Mouse (Mus musculus) embryonic fibroblast, embryonic 13.5 days (primary cell): ENCODE results near the gene Dtnb. TPM values are rescaled to one million over a fixed set of nuclear protein-coding genes. Genes with fewer than 3 reads are reported as not detected.

ENCODE experiments used
- H3K27ac ChIP-seq: 2 replicates; pipeline ENCODE4 v1.5.1; 2012; ENCODE audit warnings: low read length, control low read depth, inconsistent platforms; ENCODE audit not compliant: insufficient read depth
- H3K4me1 ChIP-seq: 2 replicates; pipeline ENCODE4 v1.6.1; 2011; ENCODE audit warnings: low read length; ENCODE audit not compliant: control insufficient read depth, insufficient read depth
- H3K4me3 ChIP-seq: 2 replicates; pipeline ENCODE4 v1.5.1; 2011; ENCODE audit warnings: mild to moderate bottlenecking, control low read depth, low read length; ENCODE audit not compliant: insufficient read depth
- CTCF ChIP-seq: IDR thresholded peaks from 2 replicates; pipeline ENCODE4 v1.5.1; 2011; ENCODE audit warnings: mild to moderate bottlenecking, control low read depth, low read length, moderate library complexity, borderline replicate concordance; ENCODE audit not compliant: insufficient read depth
- POLR2A ChIP-seq: IDR thresholded peaks from 2 replicates; pipeline ENCODE4 v1.6.1; 2011; ENCODE audit warnings: low read depth, mild to moderate bottlenecking, control low read depth, low read length, moderate library complexity
- polyA plus RNA-seq: library from polyadenylated mRNA; stranded (reverse); fragments of >200 nt; gene quantifications from 2 replicates; pipeline ENCODE4 v1.2.4, GENCODE M21; 2011; ENCODE audit warnings: low read depth; ENCODE audit not compliant: missing spikeins, insufficient read length

Dtnb gene
- polyA plus RNA-seq, 1 experiment, result 19.0 TPM

GRCm38 (mm10) chr12:3764191-3764804 is 192.1 kb downstream of the Dtnb start:
- TF ChIP-seq CTCF (no peak), POLR2A (no peak)
- no peak overlapping the region for H3K4me3 ChIP-seq
- H3K4me1 ChIP-seq, result peaks cover 7% of the 10 kb centered on the region
- no peak overlapping the region for H3K27ac ChIP-seq

- peaks cover 6% of the 10 kb centered on the region for H3K4me1 ChIP-seq
- H3K4me3 ChIP-seq, result no peak overlapping the region
- TF ChIP-seq CTCF, result no peak
- no peak for TF ChIP-seq POLR2A
- H3K27ac ChIP-seq, result no peak overlapping the region
These were observed 195.2 kb downstream of the Dtnb start for GRCm38 (mm10) chr12:3767360-3767759.

DNA sequence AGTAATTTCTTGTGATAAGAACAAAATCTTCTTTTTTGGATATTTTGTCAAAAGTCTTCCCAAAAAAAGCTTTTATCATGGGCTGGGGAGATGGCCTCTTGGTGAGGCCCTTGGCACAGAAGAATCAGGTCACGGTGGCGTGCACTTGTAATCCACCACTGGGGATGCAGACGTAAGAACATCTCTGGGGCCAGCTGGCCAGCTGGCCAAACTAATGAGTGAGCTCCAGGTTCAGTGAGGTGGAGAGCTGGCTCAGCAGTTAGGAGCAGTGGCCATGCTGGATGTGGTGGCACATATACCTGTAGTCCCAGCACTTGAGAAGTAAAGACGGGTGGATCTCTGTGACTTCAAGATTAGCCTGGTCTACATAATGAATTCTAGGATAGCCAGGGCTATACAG is 196.2 kb downstream of the Dtnb start:
- peaks cover 6% of the 10 kb centered on the region for H3K4me1 ChIP-seq
- TF ChIP-seq POLR2A (no peak), CTCF (no peak)
- H3K4me3 ChIP-seq, result no peak overlapping the region
- H3K27ac ChIP-seq, result no peak overlapping the region

GRCm38 (mm10) chr12:3770546-3770945 is 198.4 kb downstream of the Dtnb start:
- Histone ChIP-seq H3K4me3 (no peak overlapping the region), H3K4me1 (no peaks in the 10 kb centered on the region), H3K27ac (no peak overlapping the region)
- TF ChIP-seq CTCF (no peak), POLR2A (no peak)

DNA sequence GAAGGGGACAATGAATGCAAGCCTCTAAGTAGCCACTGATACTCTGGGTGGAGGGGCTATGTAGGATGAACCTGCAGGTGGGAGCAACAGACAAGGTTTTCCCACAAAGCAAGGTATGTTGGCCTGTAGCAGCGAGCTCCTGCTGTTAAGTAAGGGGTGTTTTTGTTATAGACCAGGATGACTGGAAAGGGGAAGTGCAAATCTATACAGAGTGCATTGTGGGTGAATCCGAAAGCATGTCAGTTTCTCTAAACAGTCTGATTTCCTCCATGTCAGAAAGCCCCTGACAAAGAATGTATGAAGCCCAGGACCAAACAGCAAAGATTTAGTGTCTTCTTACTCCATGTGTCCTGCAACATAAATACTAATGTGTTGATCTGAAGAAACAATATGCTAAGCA is 198.9 kb downstream of the Dtnb start:
- H3K27ac ChIP-seq, result no peak overlapping the region
- TF ChIP-seq POLR2A (no peak), CTCF (no peak)
- H3K4me1 ChIP-seq, result no peaks in the 10 kb centered on the region
- H3K4me3 ChIP-seq, result no peak overlapping the region

DNA sequence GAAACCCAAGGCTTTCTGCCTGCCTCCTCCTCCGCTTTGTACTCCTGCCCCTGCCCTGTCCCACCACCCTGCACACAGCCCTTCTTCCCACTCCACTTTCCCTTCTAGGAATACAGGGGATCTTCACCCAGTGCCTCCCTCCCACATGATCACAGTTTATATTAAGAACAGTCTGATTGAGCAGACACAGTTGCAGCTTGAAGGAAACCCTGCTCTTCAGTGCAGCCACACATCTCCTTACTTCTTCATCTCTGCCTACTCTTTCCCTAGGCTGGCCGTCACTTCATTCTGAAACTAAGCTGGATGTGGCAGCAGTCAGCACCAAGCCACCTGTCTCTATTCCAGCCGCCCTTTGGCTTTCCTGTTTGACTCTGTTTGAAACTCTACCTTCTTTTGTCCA is 201.5 kb downstream of the Dtnb start:
- no peak overlapping the region for H3K27ac ChIP-seq
- TF ChIP-seq POLR2A (no peak), CTCF (no peak)
- H3K4me1 ChIP-seq, result no peaks in the 10 kb centered on the region
- H3K4me3 ChIP-seq, result no peak overlapping the region

GRCm38 (mm10) chr12:3776015-3776414 is 203.8 kb downstream of the Dtnb start:
- TF ChIP-seq CTCF, result no peak
- no peak for TF ChIP-seq POLR2A
- H3K4me1 ChIP-seq, result peaks cover 9% of the 10 kb centered on the region; the same call in 1 of the 2 replicates
- H3K27ac ChIP-seq, result no peak overlapping the region
- no peak overlapping the region for H3K4me3 ChIP-seq

DNA sequence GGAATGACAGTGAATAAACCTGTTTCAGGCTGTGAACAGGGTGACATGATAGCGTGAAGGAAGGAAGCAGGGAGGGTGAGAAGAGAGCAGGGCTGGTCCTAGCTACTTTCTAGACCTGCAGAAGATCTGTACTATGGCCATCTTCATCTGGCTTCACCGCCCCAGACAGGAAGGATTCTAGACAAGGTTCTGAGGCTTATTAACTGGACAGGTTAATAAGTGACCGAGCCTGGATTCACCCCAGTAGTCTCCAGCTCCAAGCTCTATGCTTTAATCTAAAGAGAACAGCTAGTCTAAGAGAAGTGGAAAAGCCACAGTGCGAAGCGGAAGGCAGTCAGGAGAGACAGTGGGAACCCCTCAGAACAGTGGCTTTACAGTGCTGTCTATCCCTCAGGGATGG is 205.5 kb downstream of the Dtnb start:
- TF ChIP-seq CTCF (no peak), POLR2A (no peak)
- H3K4me3 ChIP-seq, result no peak overlapping the region
- H3K27ac ChIP-seq, result no peak overlapping the region
- H3K4me1 ChIP-seq, result peaks cover 11% of the 10 kb centered on the region; the same call in 1 of the 2 replicates

DNA sequence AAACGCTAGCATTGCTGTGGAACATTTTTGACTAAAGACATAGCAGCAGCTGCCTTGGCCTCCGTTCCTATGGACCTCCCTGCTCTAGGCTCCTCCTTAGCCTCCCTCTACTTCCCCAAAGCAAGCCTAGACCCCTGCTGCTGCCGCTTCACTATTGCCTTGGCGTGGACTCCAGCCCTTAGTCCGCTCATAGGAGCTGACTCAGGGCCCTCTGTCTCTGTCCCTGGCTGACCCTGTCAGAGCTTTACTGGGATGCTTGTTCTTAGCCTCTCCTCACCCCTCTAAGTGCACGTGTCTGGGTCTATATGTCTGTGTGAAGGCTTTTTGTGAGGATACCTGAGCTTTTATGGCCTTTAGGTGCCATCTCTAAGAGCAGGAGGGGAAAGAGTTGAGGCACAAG is 206.1 kb downstream of the Dtnb start:
- no peak for TF ChIP-seq POLR2A
- TF ChIP-seq CTCF, result no peak
- H3K4me3 ChIP-seq, result no peak overlapping the region
- no peak overlapping the region for H3K27ac ChIP-seq
- H3K4me1 ChIP-seq, result peaks cover 11% of the 10 kb centered on the region; the same call in 1 of the 2 replicates

GRCm38 (mm10) chr12:3779639-3780038 is 207.5 kb downstream of the Dtnb start:
- Histone ChIP-seq H3K27ac (no peak overlapping the region), H3K4me3 (no peak overlapping the region), H3K4me1 (peaks cover 11% of the 10 kb centered on the region; the same call in 1 of the 2 replicates)
- no peak for TF ChIP-seq CTCF
- no peak for TF ChIP-seq POLR2A
